Mouse (Mus musculus): ENCODE results near the gene Depdc5. TPM values are rescaled to one million over a fixed set of nuclear protein-coding genes. Genes with fewer than 3 reads are reported as not detected.
"Not testable (repeated sequence)": the region's sequence is repeated elsewhere in the genome, so short reads cannot be mapped to it uniquely, and the experiment has no call there.

The Depdc5 gene
- polyA plus RNA-seq, 1 experiment from 2014 or later, result 23.8 TPM

DNA sequence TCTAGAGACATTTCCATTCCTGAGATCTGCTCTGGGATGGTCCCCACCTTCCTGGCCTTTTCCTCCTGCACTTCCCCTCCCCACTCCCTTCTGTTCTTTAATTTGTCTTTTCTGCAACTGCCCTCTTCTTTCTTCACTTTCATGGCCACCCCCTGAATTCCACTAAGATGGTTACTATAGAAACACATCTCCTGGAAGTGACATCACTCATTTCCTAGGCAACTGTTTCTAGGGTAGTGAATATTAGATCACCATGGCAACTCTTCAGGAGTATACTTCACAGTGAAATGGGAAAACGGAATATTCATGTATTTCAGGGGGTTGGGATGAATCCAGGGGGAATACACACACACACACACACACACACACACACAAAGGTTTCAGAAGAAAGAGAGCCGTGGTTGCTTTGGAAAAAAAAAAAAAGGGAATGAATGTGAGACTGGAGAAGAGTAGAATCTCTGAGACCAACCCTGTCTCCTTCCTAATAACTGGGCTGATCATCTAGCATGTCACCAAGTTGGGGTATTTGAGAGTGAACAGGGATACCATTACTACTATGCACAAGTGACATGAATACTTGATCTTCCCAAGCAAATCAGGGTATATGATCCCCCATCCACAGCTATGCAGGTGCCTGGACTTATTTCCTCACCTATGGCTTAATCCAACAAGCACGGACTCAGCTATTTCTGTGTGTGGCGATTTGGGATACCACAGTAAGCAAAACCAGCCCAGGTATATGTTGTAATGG is 167.1 kb downstream of the Depdc5 start:
- H3K27me3 ChIP-seq (ENCODE audit: control insufficient read depth, insufficient read depth, low read depth, low read length), result no peaks in the 10 kb centered on the region
- peaks cover 3% of the 10 kb centered on the region for H3K36me3 ChIP-seq (ENCODE audit: control insufficient read depth, insufficient read depth, low read length)
- no peaks in the 10 kb centered on the region for H3K4me1 ChIP-seq (replicated peaks; ENCODE audit: control insufficient read depth, insufficient read depth, low read length)
- no peak overlapping the region for H3K27ac ChIP-seq (ENCODE audit: low read length)
- no peak for ATAC-seq (ENCODE audit: low read depth)
- WGBS, result 54% methylated on average over 4 of the region's 4 CpGs
- H3K4me2 ChIP-seq (ENCODE audit: low read depth, low read length), result no peak overlapping the region
- H3K9me3 ChIP-seq (ENCODE audit: control insufficient read depth, low read length), result no peaks in the 10 kb centered on the region
- no peak overlapping the region for H3K9ac ChIP-seq (ENCODE audit: low read length)
- H3K4me3 ChIP-seq (ENCODE audit: low read length), result no peak overlapping the region

DNA sequence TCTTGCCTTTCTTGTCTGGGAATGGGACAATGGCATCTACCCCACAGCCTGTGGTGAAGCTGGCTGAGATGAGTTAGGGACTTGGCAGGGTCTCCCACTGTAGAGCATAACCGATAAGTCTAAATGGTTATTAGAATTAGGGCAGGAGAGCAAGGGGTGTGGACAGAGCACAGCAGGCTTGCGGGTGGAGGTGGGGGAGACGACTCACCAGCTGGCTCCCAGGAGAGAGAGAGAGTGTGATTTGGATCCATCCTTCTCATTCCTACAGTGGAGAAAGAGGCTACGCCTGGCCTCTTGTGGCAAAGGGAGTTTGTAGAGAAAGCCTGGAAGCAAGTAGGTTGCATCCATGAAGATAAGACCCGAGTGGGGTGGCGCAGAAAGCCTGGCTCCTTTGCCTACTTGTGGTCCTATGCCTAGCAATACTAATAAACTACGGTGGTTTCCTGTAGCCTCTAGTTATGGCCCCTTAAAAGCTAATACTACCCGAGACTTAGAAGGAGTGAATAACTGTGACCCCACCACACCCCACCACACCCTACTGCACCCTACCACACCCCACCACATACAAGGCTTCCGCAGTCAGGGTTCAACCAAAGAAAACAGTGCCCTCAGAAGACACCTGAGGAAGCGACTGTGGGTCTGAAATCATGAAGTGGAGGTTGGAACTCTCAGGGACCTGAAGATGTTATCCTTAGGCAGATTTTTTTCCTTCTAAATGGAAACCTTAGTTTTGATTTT is 168.7 kb downstream of the Depdc5 start:
- 71% methylated on average over 10 of the region's 10 CpGs for WGBS
- Histone ChIP-seq H3K4me2 (ENCODE audit: low read depth, low read length) (no peak overlapping the region), H3K9me3 (ENCODE audit: control insufficient read depth, low read length) (no peaks in the 10 kb centered on the region), H3K27ac (ENCODE audit: low read length) (no peak overlapping the region), H3K36me3 (ENCODE audit: control insufficient read depth, insufficient read depth, low read length) (peaks cover 3% of the 10 kb centered on the region), H3K27me3 (ENCODE audit: control insufficient read depth, insufficient read depth, low read depth, low read length) (no peaks in the 10 kb centered on the region), H3K9ac (ENCODE audit: low read length) (no peak overlapping the region), H3K4me3 (ENCODE audit: low read length) (no peak overlapping the region), H3K4me1 (replicated peaks; ENCODE audit: control insufficient read depth, insufficient read depth, low read length) (no peaks in the 10 kb centered on the region)
- ATAC-seq (ENCODE audit: low read depth), result no peak

DNA sequence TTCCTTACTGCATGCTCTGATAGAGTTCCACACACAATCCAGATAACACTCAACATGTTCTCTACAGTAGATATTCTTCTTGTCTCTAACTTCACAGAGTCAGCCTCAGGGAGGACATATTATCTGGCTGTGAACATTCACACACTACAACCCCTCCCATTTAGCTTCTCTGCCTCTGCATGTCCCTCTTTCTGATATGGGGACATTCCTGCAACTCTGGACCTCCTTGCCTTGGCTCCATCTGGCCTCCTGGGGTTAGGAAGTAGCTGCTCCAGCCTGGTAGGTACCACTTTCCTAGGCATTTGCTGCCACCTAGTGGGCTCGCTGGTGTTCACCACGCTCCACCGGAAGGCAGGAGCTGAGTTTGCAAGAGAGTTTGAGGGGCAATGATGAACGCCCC is 169.6 kb downstream of the Depdc5 start:
- H3K4me1 ChIP-seq (replicated peaks; ENCODE audit: control insufficient read depth, insufficient read depth, low read length), result no peaks in the 10 kb centered on the region
- H3K27ac ChIP-seq (ENCODE audit: low read length), result no peak overlapping the region
- ATAC-seq (ENCODE audit: low read depth), result peak; percentile 88
- H3K27me3 ChIP-seq (ENCODE audit: control insufficient read depth, insufficient read depth, low read depth, low read length), result no peaks in the 10 kb centered on the region
- no peak overlapping the region for H3K4me3 ChIP-seq (ENCODE audit: low read length)
- H3K9ac ChIP-seq (ENCODE audit: low read length), result no peak overlapping the region
- WGBS, result 0% methylated on average over 4 of the region's 4 CpGs
- no peaks in the 10 kb centered on the region; the same call in 1 of the 2 replicates for H3K36me3 ChIP-seq (ENCODE audit: control insufficient read depth, insufficient read depth, low read length)
- H3K9me3 ChIP-seq (ENCODE audit: control insufficient read depth, low read length), result no peaks in the 10 kb centered on the region
- H3K4me2 ChIP-seq (ENCODE audit: low read depth, low read length), result no peak overlapping the region

DNA sequence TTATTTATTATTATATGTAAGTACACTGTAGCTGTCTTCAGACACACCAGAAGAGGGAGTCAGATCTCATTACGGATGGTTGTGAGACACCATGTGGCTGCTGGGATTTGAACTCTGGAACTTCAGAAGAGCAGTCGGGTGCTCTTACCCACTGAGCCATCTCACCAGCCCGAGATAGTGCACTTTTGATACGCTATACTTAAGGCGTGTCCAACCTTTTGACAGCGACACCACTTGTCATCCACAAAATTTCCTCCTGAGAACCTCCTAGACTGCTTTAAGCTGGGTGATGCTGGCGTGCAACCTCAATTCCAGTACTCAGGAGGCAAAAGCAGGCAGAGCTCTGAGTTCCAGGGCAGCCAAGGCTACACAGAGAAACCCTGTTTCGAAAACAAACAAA is 170.1 kb downstream of the Depdc5 start:
- not testable (repeated sequence) for H3K9me3 ChIP-seq (ENCODE audit: control insufficient read depth, low read length); H3K27me3 ChIP-seq (ENCODE audit: control insufficient read depth, insufficient read depth, low read depth, low read length); ATAC-seq (ENCODE audit: low read depth); H3K9ac ChIP-seq (ENCODE audit: low read length); H3K4me1 ChIP-seq (replicated peaks; ENCODE audit: control insufficient read depth, insufficient read depth, low read length); H3K4me2 ChIP-seq (ENCODE audit: low read depth, low read length); H3K27ac ChIP-seq (ENCODE audit: low read length); H3K4me3 ChIP-seq (ENCODE audit: low read length); H3K36me3 ChIP-seq (ENCODE audit: control insufficient read depth, insufficient read depth, low read length)
- WGBS, result 38% methylated on average over 8 of the region's 8 CpGs

DNA sequence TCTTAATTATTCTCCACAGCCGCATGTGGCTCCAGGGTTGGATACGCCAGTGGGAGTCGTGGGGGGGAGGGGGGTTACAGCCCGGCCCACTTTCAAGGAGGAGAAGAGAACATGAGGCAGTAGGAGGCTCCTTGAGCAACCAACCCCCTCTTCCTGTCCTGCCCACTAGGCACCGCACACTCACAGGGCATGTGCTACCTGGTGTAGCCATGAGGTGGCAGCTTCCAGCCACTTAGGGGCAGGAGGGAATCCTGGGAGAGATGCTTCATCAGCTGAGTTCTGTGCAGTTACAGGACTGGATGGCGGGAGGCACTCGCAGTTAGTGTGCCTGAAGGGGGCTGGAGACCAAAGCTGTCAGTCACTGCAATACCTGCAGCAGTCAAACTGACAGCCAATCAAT is 170.6 kb downstream of the Depdc5 start:
- Histone ChIP-seq H3K27ac (ENCODE audit: low read length) (no peak overlapping the region), H3K4me1 (replicated peaks; ENCODE audit: control insufficient read depth, insufficient read depth, low read length) (no peaks in the 10 kb centered on the region), H3K4me3 (ENCODE audit: low read length) (no peak overlapping the region), H3K9me3 (ENCODE audit: control insufficient read depth, low read length) (no peaks in the 10 kb centered on the region), H3K27me3 (ENCODE audit: control insufficient read depth, insufficient read depth, low read depth, low read length) (no peaks in the 10 kb centered on the region), H3K9ac (ENCODE audit: low read length) (no peak overlapping the region), H3K4me2 (ENCODE audit: low read depth, low read length) (no peak overlapping the region), H3K36me3 (ENCODE audit: control insufficient read depth, insufficient read depth, low read length) (no peaks in the 10 kb centered on the region)
- 16% methylated on average over 7 of the region's 7 CpGs for WGBS
- ATAC-seq (ENCODE audit: low read depth), result no peak

DNA sequence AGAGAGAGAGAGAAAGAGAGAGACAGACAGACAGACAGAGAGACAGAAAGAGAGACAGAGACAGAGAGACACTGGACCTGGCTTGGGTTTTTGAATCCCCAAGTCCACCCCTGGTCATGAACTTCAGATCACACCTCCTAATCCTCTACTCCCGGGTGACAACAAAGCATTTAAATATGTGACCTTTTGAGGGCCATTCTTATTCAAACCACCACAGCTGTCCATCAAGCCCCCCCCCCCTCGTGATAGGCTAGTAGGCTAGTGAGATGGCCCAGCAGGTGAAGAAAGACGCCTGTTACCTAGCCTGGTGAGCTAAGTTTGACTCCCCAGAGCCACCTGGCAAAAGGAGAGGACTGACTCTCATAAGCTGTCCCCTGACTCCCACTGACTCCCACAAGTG is 171.4 kb downstream of the Depdc5 start:
- H3K4me3 ChIP-seq (ENCODE audit: low read length), result no peak overlapping the region
- no peaks in the 10 kb centered on the region for H3K27me3 ChIP-seq (ENCODE audit: control insufficient read depth, insufficient read depth, low read depth, low read length)
- H3K4me1 ChIP-seq (replicated peaks; ENCODE audit: control insufficient read depth, insufficient read depth, low read length), result peaks cover 2% of the 10 kb centered on the region; the same call in 1 of the 2 replicates
- H3K36me3 ChIP-seq (ENCODE audit: control insufficient read depth, insufficient read depth, low read length), result no peaks in the 10 kb centered on the region
- H3K27ac ChIP-seq (ENCODE audit: low read length), result no peak overlapping the region
- H3K4me2 ChIP-seq (ENCODE audit: low read depth, low read length), result no peak overlapping the region
- no peak for ATAC-seq (ENCODE audit: low read depth)
- 36% methylated on average over 3 of the region's 3 CpGs for WGBS
- H3K9me3 ChIP-seq (ENCODE audit: control insufficient read depth, low read length), result no peaks in the 10 kb centered on the region
- H3K9ac ChIP-seq (ENCODE audit: low read length), result no peak overlapping the region

DNA sequence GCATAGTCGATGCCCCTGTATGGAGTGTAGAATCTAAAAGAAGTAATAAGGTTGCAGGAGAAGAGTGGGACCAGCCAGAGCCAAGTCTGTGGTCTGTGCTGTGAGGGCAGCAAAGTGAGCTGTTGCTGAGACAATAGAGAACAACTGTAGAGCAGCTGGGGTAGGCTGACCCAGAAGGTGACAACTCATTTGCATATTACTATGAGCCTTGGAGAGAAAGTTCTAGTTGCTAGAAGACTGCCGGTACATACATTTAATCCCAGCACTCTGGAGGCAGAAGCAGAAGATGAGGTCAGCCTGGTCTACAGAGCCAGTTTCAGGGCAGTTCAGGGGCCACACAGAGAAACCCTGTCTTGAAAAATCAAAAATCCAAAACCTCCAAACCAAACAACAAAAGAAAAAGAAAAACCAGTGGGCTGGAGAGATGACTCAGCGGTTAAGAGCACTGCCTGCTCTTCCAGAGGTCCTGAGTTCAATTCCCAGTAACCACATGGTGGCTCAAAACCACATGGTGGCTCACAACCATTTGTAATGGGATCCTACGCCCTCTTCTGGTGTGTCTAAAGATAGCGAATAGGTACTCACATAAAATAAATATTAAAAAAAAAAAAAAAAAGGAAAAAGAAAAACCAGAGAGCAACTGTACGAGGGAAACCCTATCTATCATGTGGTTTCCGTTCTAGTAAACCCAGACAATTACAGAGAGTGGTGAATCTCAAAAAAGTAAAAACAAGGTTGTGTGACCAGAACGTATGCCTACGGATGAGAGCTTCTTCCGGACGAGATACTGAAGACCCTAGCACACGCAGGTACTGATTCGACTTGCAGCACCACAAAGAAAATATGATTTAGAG is 175.4 kb downstream of the Depdc5 start:
- Histone ChIP-seq H3K36me3 (ENCODE audit: control insufficient read depth, insufficient read depth, low read length) (no peaks in the 10 kb centered on the region), H3K27me3 (ENCODE audit: control insufficient read depth, insufficient read depth, low read depth, low read length) (no peaks in the 10 kb centered on the region), H3K4me3 (ENCODE audit: low read length) (no peak overlapping the region; the same call in 1 of the 2 replicates), H3K9ac (ENCODE audit: low read length) (no peak overlapping the region), H3K27ac (ENCODE audit: low read length) (no peak overlapping the region), H3K4me1 (replicated peaks; ENCODE audit: control insufficient read depth, insufficient read depth, low read length) (peaks cover 2% of the 10 kb centered on the region; the same call in 1 of the 2 replicates), H3K4me2 (ENCODE audit: low read depth, low read length) (peak overlapping the region; percentile 41; the same call in 1 of the 2 replicates), H3K9me3 (ENCODE audit: control insufficient read depth, low read length) (no peaks in the 10 kb centered on the region)
- ATAC-seq (ENCODE audit: low read depth), result no peak
- 36% methylated on average over 13 of the region's 13 CpGs for WGBS

DNA sequence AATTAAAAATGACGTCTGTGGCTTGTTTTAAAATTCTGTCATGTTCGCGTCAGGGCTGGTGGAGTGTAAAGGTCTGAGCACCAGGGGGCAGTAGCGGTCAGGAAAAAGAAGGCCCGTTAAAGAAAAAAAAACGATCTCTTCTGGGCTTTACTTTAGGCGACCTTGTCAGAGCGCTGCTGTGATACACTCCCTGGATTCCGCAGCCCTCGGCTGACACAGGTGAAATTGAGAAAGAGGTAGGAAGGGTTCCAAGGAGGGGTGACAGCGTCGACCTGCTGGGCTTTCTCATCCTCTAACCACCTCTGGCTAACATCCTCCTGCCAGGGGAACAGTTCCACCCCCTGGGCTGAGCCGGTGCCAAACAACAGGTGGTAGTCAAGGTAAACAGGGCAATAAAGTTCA is 176.0 kb downstream of the Depdc5 start:
- H3K4me2 ChIP-seq (ENCODE audit: low read depth, low read length), result peak overlapping the region; percentile 41; the same call in 1 of the 2 replicates
- H3K9ac ChIP-seq (ENCODE audit: low read length), result no peak overlapping the region
- H3K36me3 ChIP-seq (ENCODE audit: control insufficient read depth, insufficient read depth, low read length), result no peaks in the 10 kb centered on the region
- WGBS, result 5% methylated on average over 13 of the region's 13 CpGs
- H3K4me1 ChIP-seq (replicated peaks; ENCODE audit: control insufficient read depth, insufficient read depth, low read length), result peaks cover 2% of the 10 kb centered on the region; the same call in 1 of the 2 replicates
- no peak; the same call in 1 of the 2 replicates for ATAC-seq (ENCODE audit: low read depth)
- no peak overlapping the region for H3K27ac ChIP-seq (ENCODE audit: low read length)
- H3K4me3 ChIP-seq (ENCODE audit: low read length), result peak overlapping the region; percentile 14; the same call in 1 of the 2 replicates
- no peaks in the 10 kb centered on the region for H3K9me3 ChIP-seq (ENCODE audit: control insufficient read depth, low read length)
- no peaks in the 10 kb centered on the region for H3K27me3 ChIP-seq (ENCODE audit: control insufficient read depth, insufficient read depth, low read depth, low read length)

DNA sequence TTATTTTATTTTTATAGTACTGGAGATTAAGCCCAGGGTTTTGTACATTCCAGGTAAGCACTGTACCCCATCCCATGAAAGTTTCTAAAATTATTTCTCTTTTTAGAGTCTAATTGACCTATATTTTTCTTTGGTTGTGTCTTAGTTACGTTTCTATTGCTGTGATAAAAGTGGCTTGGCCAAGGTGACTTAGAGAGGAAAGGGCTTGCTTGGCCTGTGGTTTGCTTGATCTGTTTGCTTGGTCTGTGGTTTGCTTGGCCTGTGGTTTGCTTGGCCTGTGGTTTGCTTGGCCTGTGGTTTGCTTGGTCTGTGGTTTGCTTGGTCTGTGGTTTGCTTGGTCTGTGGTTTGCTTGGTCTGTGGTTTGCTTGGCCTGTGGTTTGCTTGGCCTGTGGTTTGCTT is 177.2 kb downstream of the Depdc5 start:
- H3K27ac ChIP-seq (ENCODE audit: low read length); H3K27me3 ChIP-seq (ENCODE audit: control insufficient read depth, insufficient read depth, low read depth, low read length); H3K36me3 ChIP-seq (ENCODE audit: control insufficient read depth, insufficient read depth, low read length); H3K4me2 ChIP-seq (ENCODE audit: low read depth, low read length); H3K9me3 ChIP-seq (ENCODE audit: control insufficient read depth, low read length); H3K4me1 ChIP-seq (replicated peaks; ENCODE audit: control insufficient read depth, insufficient read depth, low read length); H3K9ac ChIP-seq (ENCODE audit: low read length); H3K4me3 ChIP-seq (ENCODE audit: low read length); ATAC-seq (ENCODE audit: low read depth): not testable (repeated sequence)
- WGBS, result 84% methylated on average over 1 of the region's 1 CpGs
